Mouse (Mus musculus) lung, postnatal 0 days (tissue): ENCODE data around the gene Trappc3.

Source experiments
- CTCF ChIP-seq: IDR thresholded peaks from 2 replicates; pipeline ENCODE4 v1.5.1; 2016; ENCODE audit warnings: antibody characterized with exemption, mild to moderate bottlenecking
- EP300 ChIP-seq: IDR thresholded peaks from 2 replicates; pipeline ENCODE4 v1.6.1; 2016; ENCODE audit warnings: antibody characterized with exemption, mild to moderate bottlenecking, control low read depth

- TF ChIP-seq CTCF (no peak), EP300 (no peak)
Measured at GRCm38 (mm10) chr4:126287302-126287995, 25.3 kb downstream of the Trappc3 start.
